Mouse (Mus musculus): ENCODE measurements around the gene AI854703.
"Not testable (repeated sequence)": the region's sequence is repeated elsewhere in the genome, so short reads cannot be mapped to it uniquely, and the experiment has no call there.

Gene AI854703

DNA sequence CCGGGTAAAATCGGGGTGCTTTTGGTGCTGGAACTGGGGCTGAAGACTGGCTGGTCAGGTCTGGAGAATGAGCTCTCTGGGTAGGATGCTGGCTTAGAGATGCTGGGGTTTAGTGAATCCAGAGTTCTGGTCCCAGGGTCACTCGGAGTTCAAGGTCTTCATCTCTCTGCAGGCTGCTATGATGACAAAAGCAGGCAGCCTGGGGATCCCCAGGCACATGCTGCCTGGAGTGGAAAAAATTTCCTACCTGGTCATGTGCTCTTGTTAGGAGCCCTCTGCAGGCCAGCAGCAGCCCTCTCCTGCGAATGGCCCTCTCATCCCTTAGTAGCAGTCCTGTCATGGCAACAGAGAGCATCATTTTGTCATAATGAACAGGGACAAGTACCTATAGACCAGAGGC lies 13.1 kb upstream of the AI854703 start:
- CTCF ChIA-PET = no interaction called here

DNA sequence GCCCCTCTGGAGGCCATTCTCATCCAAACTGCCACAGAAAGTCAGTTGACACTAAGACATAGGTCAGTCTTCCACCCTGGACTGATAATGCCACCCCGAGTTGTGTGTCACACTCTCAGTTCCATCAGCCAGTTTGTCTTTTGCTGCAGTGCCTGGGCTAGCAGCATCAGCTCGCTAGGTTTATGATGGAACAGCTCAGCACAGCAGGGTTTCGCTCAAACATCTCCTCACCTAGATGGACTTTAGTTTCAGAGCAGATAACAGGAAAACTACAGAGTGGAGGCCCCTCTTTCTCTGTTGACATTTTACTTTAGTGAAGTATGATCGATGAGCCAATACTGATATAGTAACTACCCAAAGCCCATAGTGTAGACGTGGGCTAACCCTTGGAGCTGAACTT lies 11.8 kb upstream of the AI854703 start:
- CTCF ChIA-PET = no interaction called here

DNA sequence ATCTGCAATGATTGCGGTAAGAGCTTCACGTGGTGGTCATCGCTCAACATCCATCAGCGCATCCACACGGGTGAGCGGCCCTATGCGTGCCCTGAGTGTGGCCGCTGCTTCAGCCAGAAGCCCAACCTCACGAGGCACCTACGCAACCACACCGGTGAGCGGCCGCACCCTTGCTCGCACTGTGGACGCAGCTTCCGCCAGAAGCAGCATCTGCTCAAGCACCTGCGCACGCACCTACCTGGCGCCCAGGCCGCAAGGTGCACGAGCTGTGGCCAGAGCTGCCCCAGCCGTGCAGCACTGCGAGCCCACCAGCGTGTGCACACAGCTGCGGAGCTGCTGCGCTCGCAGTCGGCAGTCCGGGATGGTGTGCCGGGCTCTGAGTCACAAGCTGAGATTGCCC lies 6.5 kb upstream of the AI854703 start:
- CTCF ChIA-PET = no interaction called here

DNA sequence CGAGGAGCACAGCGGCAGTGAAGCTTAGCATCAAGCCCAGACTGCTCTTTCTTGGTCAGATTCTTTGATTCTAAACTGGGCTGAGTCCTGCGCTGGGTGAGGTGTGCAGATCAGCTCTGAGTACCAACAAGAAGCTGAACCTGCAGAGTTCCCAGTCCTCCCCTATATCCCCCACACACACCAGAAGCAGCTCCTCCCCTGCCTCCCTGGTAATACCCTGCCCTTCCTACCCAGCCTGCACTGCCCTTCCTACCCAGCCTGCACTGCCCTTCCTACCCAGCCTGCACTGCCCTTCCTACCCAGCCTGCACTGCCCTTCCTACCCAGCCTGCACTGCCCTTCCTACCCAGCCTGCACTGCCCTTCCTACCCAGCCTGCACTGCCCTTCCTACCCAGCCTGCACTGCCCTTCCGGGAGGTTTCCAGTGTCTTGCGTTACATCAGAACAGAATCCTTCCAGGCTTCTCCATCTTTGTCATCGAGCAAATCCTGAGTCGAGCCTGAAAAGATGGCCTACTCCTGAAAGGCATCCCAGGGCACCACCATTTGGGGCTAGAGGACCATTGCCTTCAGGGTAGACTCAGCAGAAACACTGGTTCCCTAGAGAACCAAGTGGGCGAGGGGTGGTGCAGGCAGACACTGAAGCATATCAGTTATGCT lies 4.2 kb upstream of the AI854703 start:
- CTCF ChIA-PET = not testable (repeated sequence)

DNA sequence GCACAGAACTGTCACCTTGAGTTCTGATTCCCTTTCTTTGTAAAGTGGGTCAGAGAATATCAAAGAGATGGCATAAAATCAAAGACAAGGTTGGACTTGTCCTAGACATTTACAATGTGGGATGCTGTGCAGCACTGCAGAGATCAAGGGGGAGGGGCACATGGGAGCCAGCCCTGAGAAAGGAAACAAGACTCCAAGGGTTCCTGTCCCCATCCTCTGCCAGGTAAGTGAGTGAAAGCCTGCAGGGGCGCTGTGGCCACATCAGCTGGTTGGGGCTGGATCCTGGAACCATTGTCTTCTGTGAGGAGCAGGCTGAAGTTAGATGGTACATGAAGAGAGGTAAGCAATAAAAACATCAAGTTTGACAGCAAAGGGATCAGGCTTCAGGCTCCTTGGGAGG lies 3.1 kb upstream of the AI854703 start:
- CTCF ChIA-PET = no interaction called here

DNA sequence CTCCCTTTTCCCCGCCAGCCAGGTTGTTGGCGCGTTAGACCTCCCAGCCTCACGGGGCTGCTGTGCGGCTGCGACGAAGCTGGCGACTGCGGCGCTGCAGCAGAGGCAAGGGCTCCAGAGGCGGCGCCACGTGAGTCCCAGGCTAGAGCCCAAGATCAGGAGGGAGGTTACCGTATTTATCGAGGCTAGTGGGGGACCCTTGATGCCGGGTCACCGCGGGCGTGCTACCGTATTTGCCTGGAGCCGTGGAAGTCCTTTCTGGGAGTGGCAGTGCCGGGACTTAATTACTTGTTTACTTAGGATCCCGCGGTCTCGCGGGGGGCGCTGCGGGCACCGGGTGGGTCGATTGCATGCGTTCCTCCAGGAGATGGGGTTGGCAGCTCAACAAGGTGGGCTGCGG lies 420 bp downstream of the AI854703 start:
- CTCF ChIA-PET = no interaction called here

DNA sequence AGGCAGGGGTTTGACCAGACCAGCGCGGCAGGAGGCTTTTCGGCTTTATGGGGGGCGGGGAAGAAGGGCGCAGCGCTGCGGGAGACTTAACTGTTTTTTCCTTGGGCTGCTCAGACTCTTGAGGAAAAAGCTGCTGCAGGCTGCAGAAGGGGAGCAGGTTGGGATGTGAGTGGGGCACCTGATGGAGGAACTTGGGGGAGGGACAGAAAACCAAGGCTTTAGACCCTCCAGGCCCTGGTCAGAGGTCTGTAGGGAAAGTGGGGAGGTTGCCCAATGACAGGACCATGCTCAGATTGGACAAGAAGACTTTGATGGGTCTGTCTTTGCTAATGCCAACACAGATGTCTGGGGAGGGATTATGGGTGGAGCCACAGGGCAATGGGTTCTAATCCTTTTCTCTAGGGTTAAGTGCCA lies 954 bp downstream of the AI854703 start:
- CTCF ChIA-PET = no interaction called here

DNA sequence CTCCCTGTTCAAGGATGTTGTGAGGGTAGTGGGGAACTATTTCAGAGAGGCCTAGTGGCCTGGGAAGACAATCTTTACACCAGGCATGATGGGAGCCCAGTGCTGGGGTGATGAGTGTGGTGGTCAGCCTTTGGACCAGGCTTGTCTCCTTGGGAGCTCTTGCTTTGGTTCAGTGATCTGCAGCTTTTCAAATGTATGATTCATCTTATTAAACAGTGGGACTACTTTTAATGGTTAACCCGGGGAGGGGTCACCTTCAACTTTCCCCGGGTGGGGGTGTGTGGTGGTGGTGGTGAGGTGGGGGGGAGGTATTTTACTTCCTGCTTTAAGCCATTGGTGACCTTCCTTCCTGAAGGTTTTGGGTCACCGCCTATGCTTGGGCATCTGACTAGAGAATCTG lies 1.8 kb downstream of the AI854703 start:
- CTCF ChIA-PET = no interaction called here

DNA sequence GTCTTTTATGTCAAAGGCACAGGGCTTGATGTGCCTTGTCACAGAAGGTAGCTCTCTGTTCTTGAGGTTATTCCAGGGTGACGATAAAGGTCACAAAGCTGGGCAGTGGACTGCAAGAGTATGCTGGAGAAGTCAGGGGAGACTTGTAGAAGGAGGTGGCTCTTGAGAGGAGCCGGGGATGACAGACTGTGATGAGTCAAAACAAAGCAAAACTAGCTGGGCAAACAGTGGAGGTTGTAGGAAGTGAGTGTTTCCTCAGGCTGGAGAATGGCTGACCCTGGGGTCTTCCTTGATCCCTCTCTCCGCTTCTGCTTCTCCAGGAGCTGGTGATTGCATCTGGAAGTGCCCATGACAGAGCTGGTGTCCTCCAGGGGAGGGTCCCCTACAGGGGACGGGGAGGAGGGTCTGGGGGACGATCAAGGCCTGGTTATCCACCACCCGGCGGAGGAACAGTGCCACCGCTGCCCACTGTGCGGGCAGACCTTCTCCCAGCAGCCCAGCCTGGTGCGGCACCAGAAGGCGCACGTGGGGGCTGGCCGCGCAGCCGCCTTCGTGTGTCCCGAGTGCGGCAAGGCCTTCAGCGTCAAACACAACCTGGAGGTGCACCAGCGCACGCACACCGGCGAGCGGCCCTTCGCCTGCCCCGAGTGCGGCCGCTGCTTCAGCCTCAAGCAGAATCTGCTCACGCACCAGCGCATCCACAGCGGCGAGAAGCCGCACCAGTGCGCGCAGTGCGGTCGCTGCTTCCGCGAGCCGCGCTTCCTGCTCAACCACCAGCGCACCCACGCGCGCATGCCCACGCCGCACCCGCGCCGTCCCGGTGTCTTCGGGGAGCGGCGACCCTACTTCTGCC lies 2.5 kb downstream of the AI854703 start:
- CTCF ChIA-PET = no interaction called here

DNA sequence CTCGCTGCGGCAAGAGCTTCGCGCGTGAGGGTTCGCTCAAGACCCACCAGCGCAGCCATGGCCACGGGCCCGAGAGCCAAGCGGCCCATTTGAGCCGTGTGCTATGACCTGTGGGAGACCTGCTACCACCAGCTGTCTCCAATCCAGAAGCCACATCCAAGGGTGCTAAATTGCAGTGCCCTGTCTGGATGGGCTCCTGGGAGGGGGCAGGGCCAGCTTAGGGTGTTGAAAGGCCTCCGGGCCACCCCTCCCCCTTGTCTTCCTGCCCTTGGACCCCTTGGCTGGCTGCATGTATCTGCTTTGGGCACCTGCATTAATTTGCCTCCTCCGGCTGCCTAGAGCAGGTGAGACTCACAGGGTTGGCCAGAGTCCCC lies 3.1 kb downstream of the AI854703 start:
- CTCF ChIA-PET = no interaction called here

DNA sequence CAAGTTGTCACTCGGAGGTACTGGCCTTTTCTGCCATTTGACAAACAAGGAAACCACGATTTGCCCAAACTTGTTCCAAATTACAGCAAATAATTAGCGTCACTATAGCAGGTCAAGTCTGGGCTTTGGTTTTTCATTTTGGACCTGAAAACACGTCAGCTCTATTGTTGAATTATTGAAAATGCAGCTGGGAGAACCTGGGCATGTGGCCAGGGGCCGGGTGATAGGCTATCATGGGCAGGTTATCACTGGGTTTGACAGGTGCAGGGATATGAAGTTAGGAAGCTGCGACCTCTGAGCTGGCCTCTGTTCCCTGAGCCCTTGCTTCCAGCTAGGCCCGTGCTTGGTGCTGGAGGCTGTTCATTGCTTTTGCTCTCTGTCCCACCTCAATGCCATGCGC lies 4.3 kb downstream of the AI854703 start:
- CTCF ChIA-PET = no interaction called here

DNA sequence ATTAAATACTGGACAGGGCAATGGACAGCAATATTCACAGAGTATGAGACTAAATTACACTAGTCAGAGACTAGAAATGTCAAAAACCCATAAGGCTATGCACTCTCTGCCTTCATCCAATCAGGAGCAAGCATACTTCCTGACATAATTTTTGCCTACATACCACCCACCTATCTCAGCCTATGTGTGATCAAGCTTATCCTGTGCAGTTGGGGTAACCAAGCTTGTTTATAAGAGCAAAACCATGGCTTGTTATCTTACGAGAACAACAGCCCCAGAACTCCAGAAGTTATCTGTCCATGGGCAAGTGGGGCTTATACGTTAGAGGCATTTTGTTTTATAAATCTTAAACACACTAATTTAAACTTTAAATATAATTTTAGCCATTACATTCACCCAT lies 8.5 kb downstream of the AI854703 start:
- CTCF ChIA-PET = no interaction called here

DNA sequence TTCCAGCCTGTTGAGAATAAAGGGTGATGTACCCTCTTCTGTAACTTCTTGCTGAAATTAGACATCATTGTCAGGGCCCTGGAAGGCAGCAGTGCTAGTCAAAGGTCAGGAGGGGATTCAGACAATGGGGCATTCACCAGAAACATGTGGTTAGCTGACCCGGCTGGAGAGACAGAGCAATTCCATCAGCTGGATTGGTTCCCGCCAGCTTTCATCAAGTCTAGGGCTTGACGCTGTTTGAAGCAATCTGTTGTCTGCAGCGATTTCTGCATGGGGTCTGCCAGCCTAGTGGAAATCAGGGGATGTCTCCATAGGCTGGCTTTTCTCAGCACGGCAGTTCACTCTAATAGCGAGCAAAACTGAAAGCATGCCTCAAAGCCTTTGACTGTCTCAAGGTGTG lies 10.0 kb downstream of the AI854703 start:
- CTCF ChIA-PET = interaction anchor here (0.6 kb wide), 1 partner anchor 701 kb away, joined by 6 read pairs; no protein-coding TSS in a partner anchor

DNA sequence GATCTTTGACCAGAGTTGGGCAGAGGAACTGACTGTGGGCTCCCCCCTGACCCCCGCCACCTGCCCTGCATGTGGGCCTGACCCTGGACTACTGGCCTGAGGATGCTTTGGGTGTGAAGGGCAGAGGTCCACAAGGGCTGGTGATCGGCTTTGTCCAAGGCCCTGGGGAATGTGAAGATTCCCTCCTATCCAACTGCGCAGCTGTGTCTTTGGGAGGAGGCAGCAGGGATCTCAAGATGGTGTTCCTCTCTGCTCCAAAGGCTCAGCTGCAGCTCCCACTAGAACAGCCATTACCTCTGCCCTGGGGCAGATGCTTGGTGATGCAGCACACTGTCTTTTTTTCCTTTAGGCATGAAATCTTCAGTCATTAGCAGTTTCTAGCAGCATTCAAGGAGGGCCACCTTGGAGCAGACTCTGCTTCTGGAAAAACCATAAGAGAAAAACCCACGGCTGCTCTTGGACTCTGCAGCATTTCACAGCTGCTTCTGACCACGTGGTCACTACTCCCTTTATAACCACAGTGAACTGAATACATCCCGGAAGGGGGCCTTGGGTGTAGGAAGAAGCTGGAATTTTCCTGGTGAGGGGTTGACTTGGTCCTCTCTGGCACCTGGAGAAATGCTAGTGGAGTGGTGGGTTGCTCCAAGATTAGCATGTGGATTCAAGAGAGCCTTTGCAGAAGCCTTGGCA lies 11.4 kb downstream of the AI854703 start:
- CTCF ChIA-PET = no interaction called here

DNA sequence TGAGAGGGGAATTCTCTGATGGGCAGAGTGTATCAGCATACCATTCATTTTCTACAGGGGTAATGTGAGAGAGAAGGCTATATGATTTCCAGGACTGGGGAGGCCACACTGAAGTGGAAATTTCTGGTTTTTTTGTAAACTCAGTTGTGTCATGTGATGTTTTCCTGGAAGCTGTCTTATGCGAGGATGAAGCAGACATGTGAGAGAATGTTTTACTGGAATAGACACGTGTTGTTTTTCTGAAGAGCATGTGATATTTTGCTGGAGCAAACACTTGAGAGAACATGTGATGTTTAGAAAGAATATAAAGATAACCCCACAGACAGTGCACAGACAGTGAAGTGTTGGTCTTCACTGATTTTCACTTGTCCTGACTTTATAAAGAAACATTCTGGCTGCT lies 12.0 kb downstream of the AI854703 start:
- CTCF ChIA-PET = interaction anchor here (0.7 kb wide), 1 partner anchor 67 kb away, joined by 3 read pairs; no protein-coding TSS in a partner anchor

DNA sequence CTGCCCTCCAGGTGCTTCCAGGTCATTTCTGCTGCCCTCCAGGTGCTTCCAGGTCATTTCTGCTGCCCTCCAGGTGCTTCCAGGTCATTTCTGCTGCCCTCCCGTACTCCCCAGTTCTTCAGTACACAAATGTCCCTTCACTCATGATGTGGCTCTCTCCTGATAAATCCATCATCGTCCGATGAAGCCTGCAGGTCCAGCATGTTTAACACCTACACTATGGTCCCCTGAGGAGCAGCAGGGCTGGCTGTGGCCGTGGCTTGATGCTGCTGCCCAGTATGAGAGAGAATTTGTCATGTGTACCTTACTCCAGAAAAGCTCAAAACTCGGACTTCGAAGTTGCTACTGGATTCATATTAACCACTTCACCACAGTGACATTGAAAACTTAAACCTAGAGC lies 14.8 kb downstream of the AI854703 start:
- CTCF ChIA-PET = interaction anchor here (2.8 kb wide), 1 partner anchor 131 kb away, joined by 17 read pairs; no protein-coding TSS in a partner anchor

DNA sequence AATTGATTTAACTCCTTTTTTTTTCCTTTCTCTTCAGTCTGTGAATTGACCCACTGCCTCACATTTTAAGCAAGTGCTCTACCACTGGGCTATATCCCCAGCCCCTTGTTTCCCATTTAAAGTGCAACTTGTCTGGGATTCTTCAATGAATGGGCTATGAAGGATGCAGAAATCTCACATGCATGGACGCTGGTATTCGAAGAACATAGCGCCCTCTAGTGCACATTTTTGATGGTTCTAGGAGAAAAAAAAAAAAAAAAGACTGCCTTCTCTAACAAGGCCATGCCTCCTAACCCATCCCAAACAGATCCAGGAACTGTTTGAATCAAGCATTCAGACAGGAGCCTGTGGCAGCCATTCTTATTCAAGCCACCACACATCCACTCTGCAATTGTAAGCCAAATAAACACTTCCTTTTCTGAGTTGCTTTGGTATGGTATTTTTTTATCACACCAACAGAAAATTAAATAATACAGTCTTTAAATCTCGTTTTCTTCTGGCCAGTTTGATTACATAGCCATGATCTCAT lies 16.3 kb downstream of the AI854703 start:
- CTCF ChIA-PET = interaction anchor here (0.6 to 2.8 kb wide), 4 partner anchors 119 to 551 kb away, joined by 3 to 17 read pairs (median 5); no protein-coding TSS in a partner anchor

DNA sequence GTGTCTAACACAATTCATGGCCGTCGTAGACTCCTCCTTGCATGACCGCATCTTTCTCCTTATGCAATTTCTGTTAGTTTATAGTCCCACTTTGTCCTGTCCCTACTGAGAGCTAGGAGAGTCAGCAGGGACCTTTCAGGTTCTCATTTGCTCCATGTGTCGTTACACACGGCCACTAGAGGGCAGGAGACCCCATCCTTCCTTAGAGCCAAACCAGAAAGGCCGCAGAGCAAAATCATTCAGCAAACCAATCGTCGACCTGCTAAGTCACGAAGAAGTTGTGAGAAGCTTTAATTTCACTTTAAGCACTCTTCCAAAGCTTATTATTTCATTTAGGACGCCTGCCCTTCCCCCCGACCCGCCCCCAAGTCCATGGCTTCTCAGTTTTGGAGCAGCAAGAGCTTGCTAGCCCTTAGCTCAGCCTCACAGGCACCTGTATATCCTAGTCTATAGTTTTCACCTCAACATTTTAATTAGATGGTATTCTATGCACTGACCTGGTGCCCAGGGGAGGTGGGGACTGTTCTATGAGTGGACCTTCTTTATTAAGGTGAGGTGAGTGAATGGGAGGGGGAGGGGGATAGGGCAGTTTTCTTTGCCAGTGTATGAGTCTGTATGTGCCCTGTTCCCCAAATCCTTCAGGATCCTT lies 19.2 kb downstream of the AI854703 start:
- CTCF ChIA-PET = interaction anchor here (0.6 to 4.4 kb wide), 10 partner anchors 27 to 172 kb away, joined by 3 to 24 read pairs (median 4); partner anchors contain the start of genes Gimap3 and Gimap9

DNA sequence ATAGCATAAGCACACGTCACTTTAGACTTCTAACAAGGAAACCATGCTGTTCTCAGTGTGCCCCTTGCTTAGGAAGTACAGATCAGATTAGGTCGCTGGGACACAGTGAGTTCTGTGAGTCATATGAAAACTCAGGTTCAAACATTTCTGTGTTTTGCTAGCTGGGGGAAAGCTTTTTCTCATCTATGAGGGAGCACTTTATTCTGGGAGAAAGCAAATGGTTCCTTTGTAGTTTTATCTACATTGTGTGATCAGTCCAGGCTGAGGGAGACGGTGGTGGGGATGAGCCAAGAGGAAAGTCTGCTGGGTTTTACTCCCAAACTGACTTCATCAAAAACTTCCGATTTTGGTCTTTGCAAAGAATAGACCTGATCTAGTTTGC lies 19.7 kb downstream of the AI854703 start:
- CTCF ChIA-PET = interaction anchor here (0.6 to 4.4 kb wide), 11 partner anchors 28 to 172 kb away, joined by 3 to 24 read pairs (median 4); partner anchors contain the start of genes Gimap3 and Gimap5

DNA sequence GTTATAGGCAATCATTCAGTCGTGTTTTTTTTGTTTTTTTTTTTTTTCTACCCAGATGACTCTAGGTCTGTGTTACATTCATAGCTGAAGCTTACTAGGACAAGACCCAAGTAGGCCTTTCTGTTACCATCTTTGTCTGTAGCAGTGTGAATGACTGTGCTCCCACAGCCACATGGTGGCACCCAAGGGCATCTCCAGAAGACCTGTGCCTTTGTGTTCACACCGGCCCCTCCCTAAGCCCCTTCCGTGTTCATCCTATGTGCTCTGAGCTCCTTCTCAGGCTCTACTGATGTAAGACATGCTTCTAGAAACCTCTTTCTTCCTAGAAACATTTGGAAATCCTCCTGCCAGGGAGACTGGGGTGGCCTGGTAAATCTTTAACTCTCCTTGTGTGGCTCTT lies 20.4 kb downstream of the AI854703 start, which contains the start of gene Gimap8:
TSS of gene Gimap8 (plus strand) at position 240 of the 400 bp plus-strand sequence.
- CTCF ChIA-PET = interaction anchor here (0.6 to 4.4 kb wide), 12 partner anchors 31 to 843 kb away, joined by 3 to 24 read pairs (median 4); partner anchors contain the start of genes Gimap3 and Gimap5

DNA sequence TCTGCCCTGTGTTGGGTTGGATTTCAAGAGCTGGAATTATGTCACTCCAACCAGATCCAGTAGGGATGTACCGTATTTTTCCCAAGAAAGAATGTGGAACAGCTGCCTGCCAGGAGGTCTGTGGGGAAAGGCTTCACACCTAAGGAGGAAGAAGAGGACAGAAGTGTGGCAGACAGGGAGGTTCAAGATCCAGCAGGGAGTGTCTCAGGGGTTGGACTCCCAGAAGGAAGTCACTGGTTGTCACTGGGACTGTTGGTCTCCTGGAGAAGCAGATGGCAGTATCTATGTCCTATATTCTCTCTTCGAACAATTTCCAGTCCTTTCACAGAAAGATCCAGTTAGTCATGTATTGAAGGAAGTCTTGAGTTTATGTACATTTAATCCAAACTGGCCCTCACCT lies 21.0 kb downstream of the AI854703 start:
- CTCF ChIA-PET = interaction anchor here (0.6 to 4.4 kb wide), 9 partner anchors 16 to 210 kb away, joined by 3 to 24 read pairs (median 4); partner anchors contain the start of gene Gimap3

Measured in spleen, embryonic (tissue).